Mouse (Mus musculus) neural tube, embryonic 14.5 days (tissue): ENCODE data around the gene Josd1. TPM values are rescaled to one million over a fixed set of nuclear protein-coding genes. Genes with fewer than 3 reads are reported as not detected.

Source experiments
- ATAC-seq: fragments of 200-750 bp; cut with Nextera tagmentation; 2 replicates; pipeline ENCODE4 v1.8.0; 2017; ENCODE audit warnings: low read depth, mild to moderate bottlenecking, moderate TSS enrichment, moderate library complexity
- H3K27ac ChIP-seq: fragments of 300-500 bp; sonication (generic); 2 replicates; pipeline ENCODE4 v1.5.1; 2014; ENCODE audit warnings: low read depth, mild to moderate bottlenecking, control low read depth, low read length, moderate library complexity, mixed read lengths
- H3K27me3 ChIP-seq: fragments of 300-500 bp; sonication (generic); 2 replicates; pipeline ENCODE4 v1.6.1; 2014; ENCODE audit warnings: low read length; ENCODE audit not compliant: control insufficient read depth, insufficient read depth
- H3K36me3 ChIP-seq: fragments of 300-500 bp; sonication (generic); 2 replicates; pipeline ENCODE4 v1.6.1; 2014; ENCODE audit warnings: low read length, mixed read lengths; ENCODE audit not compliant: control insufficient read depth, insufficient read depth
- H3K4me1 ChIP-seq: fragments of 300-500 bp; sonication (generic); 2 replicates; pipeline ENCODE4 v1.6.1; 2014; ENCODE audit warnings: low read length; ENCODE audit not compliant: control insufficient read depth, insufficient read depth
- H3K4me2 ChIP-seq: fragments of 300-500 bp; sonication (generic); 2 replicates; pipeline ENCODE4 v1.6.1; 2014; ENCODE audit warnings: mild to moderate bottlenecking, low read depth, low read length, control low read depth
- H3K4me3 ChIP-seq: fragments of 300-500 bp; sonication (generic); 2 replicates; pipeline ENCODE4 v1.5.1; 2014; ENCODE audit warnings: low read depth, low read length, control low read depth, mixed read lengths
- H3K9ac ChIP-seq: fragments of 300-500 bp; sonication (generic); replicated peaks from 2 replicates; pipeline ENCODE4 v1.6.1; 2014; ENCODE audit warnings: low read depth, mild to moderate bottlenecking, control low read depth, low read length, mixed read lengths
- H3K9me3 ChIP-seq: fragments of 300-500 bp; sonication (generic); 2 replicates; pipeline ENCODE4 v1.6.1; 2016; ENCODE audit warnings: low read length; ENCODE audit not compliant: control insufficient read depth
- WGBS: fragments of 180-500 bp; shearing (Covaris S2); extraction: QIAGEN DNeasy Blood & Tissue Kit; methylation state at CpG from one replicate; pipeline ENCODE4 v1.1.7; 2014; 5-methylcytosine and 5-hydroxymethylcytosine counted together
- polyA plus RNA-seq: library from polyadenylated mRNA; unstranded; fragments of >200 nt; fragmentation: Nextera tagmentation; extraction: Ambion mirVana; gene quantifications from 2 replicates; pipeline ENCODE4 v1.2.1, GENCODE M21; 2014

Gene Josd1
- polyA plus RNA-seq: 16.0 and 18.3 TPM in 2 replicates

DNA sequence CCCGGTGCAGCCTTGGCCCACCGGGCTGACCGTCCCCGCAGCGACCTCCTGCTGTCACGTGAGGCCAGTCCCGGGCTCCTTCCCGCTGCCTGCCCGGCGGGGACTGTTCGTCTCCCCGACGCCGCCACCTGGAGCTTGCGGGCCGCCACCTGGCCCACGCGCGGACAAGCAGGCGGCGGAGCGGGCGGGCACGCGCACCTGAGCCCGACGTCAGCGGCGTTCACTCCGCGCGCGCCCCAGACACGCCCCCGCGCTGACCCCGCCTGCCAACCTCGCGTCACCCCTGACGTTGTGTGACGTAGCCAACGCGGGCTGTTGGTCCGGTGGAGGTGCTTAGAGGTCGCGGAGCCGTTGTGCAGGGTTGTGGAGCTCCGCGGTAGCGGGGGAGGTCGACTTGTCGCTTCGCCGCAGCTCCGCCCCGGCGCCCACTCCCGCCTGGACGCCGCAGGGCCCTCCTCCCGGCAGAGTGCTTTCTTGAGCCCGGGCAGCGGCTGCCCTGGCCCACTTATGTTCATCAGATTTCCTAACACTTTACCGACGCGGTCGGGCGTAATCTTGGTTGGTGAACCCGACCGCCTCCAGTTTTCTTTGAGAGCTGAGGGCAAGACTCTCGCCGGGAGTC is at the start of gene Josd1:
TSS of gene Josd1 (minus strand) at position 274 of the 622 bp plus-strand sequence.
- ATAC-seq: peak; percentile 48
- H3K4me2 ChIP-seq: peak within 1 kb of the TSS; percentile 71
- peaks cover 53% of the 10 kb centered on the region for H3K4me1 ChIP-seq
- H3K36me3 ChIP-seq: no peaks in the 10 kb centered on the region
- peak within 1 kb of the TSS; percentile 94 for H3K27ac ChIP-seq
- peak within 1 kb of the TSS; percentile 91 for H3K4me3 ChIP-seq
- under 1% methylated on average over 64 of the region's 72 CpGs for WGBS
- no peaks in the 10 kb centered on the region for H3K9me3 ChIP-seq
- no peaks in the 10 kb centered on the region for H3K27me3 ChIP-seq
- peak within 1 kb of the TSS; percentile 88 for H3K9ac ChIP-seq

DNA sequence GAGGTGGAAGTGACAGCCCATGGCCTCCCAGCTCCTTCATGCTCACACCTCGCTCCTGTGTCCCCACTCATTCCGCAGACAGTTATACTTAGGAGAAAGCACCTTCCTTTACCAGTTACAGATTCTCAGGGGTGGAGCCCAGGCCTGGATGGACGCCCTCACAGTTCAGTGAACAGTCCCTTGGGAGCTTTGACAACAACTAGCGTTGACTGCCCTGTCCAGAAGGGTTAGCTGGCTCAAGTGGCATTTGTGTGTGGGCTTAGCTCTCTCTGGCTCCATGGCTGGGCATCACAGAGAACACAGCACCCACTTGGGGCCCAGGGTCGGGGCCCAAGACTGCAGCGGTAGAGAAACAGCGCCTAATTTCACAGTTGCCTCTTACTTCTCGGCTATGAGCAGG is 46.6 kb upstream of the Josd1 start:
- Histone ChIP-seq H3K36me3 (peaks cover 78% of the 10 kb centered on the region), H3K4me2 (no peak overlapping the region), H3K27me3 (no peaks in the 10 kb centered on the region), H3K4me3 (no peak overlapping the region), H3K4me1 (no peaks in the 10 kb centered on the region), H3K27ac (no peak overlapping the region), H3K9ac (no peak overlapping the region), H3K9me3 (no peaks in the 10 kb centered on the region)
- 83% methylated on average over 8 of the region's 8 CpGs for WGBS
- ATAC-seq: no peak

DNA sequence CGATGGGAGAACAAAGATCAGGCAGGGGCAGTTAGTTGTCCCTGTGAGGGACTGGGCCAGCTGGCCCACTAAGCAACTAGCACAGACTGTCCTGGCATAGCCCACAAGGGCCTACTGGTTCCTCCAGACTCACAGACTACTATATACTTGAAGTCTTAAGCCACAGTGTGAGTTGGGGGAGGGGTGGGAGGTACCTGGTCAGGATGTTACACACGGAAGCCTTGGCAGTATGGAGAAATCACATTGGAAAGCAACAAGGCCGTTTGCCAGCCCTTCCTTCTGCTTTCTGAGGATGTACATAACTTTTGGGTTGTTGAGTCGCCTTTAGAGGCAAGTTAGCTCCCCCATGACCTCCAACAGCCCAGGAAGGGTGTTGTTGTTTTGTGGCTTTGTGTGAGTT is 45.9 kb upstream of the Josd1 start:
- no peaks in the 10 kb centered on the region for H3K9me3 ChIP-seq
- 79% methylated on average over 4 of the region's 4 CpGs for WGBS
- no peak overlapping the region for H3K27ac ChIP-seq
- no peak overlapping the region for H3K4me2 ChIP-seq
- no peak overlapping the region for H3K4me3 ChIP-seq
- no peak for ATAC-seq
- H3K9ac ChIP-seq: no peak overlapping the region
- no peaks in the 10 kb centered on the region for H3K4me1 ChIP-seq
- no peaks in the 10 kb centered on the region for H3K27me3 ChIP-seq
- H3K36me3 ChIP-seq: peaks cover 80% of the 10 kb centered on the region

DNA sequence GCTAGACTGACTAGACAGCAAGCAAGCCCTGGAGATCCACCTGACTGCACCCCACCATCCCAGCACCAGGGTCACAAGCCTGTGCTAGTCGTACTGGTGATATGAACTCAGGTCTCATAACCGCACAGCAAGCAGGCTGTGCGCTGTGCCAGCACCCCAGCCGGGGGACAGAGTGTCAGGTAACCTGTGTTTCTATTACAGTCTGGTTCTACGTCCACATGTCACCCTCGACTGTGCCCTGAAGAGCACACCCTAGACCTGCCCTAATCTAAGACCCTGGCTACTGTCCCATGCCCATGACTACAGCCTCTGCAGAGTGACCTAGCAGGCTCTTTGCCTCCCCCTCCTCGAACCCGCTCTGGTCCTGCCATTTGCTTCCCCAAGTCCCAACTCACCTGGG is 45.5 kb upstream of the Josd1 start:
- Histone ChIP-seq H3K36me3 (peaks cover 79% of the 10 kb centered on the region), H3K27me3 (no peaks in the 10 kb centered on the region), H3K4me1 (no peaks in the 10 kb centered on the region), H3K9me3 (no peaks in the 10 kb centered on the region), H3K9ac (no peak overlapping the region), H3K4me3 (no peak overlapping the region), H3K4me2 (no peak overlapping the region), H3K27ac (no peak overlapping the region)
- 94% methylated on average over 8 of the region's 8 CpGs for WGBS
- ATAC-seq: no peak

DNA sequence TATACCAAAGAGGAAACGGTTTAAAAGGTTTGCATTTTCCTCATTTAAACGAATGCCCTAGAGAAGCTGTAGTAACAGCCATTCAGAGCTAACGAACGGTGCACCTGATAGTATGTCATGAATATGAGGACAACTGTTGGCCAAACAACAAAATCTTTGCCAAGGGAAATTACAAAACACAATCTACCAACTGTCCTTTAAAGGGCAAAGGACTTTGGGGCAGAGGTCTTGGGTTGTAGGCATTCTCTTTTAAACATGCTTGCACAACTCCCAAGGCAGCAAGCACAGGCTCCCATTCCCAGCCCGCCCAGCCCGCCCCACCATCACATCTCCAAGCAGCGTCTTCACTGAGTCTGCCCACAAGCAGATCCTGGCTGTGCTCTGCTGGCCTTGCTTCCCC is 43.8 kb upstream of the Josd1 start:
- Histone ChIP-seq H3K27me3 (no peaks in the 10 kb centered on the region), H3K9me3 (no peaks in the 10 kb centered on the region), H3K27ac (no peak overlapping the region), H3K4me1 (no peaks in the 10 kb centered on the region), H3K4me3 (no peak overlapping the region), H3K36me3 (peaks cover 78% of the 10 kb centered on the region), H3K9ac (no peak overlapping the region), H3K4me2 (no peak overlapping the region)
- no peak for ATAC-seq
- WGBS: 78% methylated on average over 7 of the region's 7 CpGs

DNA sequence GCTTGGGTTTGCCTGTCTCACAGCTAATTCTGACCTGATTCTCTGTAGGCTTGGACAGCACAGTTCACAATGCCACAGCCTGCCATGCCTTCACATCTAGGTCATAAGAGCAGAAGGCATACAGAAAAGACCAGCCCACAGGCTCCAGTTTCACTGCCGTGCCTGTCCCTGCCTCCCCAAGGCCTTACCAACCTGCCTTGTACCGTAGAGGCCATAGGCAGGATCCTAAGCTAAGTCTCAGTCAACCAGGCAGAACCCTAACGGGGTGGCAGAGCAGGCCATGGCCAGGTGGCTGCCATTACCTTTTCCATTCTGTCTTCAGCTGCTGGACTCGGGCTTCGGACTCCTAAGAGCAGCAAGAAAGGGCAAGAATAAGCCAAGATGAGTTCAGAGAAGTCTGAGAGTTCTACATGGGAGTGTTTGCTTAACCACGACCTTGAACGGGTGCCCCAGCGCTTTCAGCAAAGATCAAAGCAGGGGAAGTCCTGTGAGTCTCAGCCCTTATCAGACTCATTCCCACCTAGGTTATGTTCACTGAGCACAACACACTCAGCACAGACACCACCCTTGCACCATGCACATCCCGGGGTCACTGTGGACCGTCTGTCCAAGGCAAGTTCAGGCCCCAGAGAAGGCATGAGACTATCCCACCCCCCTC is 41.1 kb upstream of the Josd1 start:
- Histone ChIP-seq H3K4me3 (no peak overlapping the region), H3K9ac (no peak overlapping the region), H3K4me1 (no peaks in the 10 kb centered on the region), H3K27me3 (no peaks in the 10 kb centered on the region), H3K36me3 (peaks cover 85% of the 10 kb centered on the region), H3K9me3 (no peaks in the 10 kb centered on the region), H3K4me2 (no peak overlapping the region), H3K27ac (no peak overlapping the region)
- WGBS: 93% methylated on average over 10 of the region's 10 CpGs
- no peak for ATAC-seq

DNA sequence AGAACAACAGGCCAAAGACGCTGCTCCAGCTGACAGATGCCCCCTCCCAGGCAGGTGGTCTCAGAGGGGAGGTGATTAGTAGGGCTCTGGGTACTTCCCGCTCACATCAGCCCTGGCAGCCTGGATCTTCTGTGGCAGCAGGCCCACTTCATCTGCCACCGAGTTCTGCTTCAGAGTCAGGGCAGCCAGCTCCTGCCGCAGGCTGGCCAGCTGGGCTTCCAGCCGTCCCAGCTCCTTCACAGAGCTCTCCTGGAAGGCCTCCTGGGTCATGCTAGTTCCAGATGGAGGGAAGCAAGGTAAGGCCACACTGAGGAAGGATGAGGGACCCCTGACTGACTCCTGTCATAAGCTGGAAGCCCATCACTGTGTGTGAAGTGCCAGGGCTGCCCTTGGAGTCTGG is 40.6 kb upstream of the Josd1 start:
- WGBS: 63% methylated on average over 5 of the region's 5 CpGs
- ATAC-seq: no peak
- no peak overlapping the region for H3K27ac ChIP-seq

DNA sequence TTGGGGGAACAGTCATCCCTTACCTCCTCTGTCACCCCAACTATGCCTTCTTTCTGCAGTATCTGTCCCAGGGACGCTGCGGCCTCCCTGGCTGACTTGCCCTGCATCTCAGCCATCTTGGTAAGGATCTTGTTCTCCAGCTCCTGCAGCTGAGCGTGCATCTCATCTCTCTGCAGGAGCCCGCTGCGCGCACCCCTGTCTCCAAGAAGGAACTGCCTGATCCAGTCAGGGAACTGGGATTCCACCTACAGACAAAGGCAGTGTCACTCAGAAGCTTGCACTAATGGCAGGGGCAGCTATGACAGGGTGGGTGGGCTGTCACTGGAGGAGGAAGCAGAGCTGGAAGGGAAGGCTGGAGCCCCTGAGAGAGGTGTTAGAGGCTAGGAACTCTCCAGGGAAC is 40.1 kb upstream of the Josd1 start:
- H3K36me3 ChIP-seq: peaks cover 78% of the 10 kb centered on the region

More for the DNA sequence above, 40.6 kb upstream of the Josd1 start:
- Histone ChIP-seq H3K4me1 (no peaks in the 10 kb centered on the region), H3K27me3 (no peaks in the 10 kb centered on the region), H3K4me3 (no peak overlapping the region), H3K9me3 (no peaks in the 10 kb centered on the region), H3K36me3 (peaks cover 81% of the 10 kb centered on the region), H3K9ac (no peak overlapping the region), H3K4me2 (no peak overlapping the region)

DNA sequence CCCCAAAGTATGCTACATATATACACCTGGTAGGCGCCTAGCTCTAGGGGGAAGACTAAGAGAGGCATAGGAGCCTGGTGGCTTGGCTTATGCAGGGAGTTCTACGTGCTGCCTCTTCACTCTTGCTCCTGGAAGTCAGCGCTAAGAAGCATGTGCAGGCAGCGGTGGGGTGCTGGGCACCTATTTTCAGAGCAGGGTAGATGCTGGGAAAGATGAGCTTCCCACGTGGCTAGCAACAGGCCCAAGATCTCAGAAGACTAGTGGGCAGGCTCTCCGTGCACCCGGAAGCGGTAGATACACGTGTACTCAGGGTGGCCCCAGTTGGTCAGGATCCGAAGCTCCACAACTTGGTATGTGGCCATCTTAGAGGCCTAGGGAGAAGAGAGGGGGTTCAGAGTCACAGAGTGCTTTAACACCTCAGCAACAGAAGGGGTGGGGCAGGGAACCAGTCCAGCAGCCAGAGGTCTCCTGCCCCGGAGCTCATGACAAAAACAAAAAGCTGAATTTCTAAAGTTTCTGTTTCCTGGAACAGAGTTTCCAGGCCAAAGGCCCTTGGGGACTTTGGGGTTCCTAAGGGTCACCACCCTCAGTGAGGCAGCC is 37.6 kb upstream of the Josd1 start:
- no peak for ATAC-seq
- Histone ChIP-seq H3K9me3 (no peaks in the 10 kb centered on the region), H3K4me1 (no peaks in the 10 kb centered on the region), H3K27me3 (no peaks in the 10 kb centered on the region), H3K9ac (no peak overlapping the region), H3K36me3 (peaks cover 68% of the 10 kb centered on the region), H3K4me2 (no peak overlapping the region), H3K4me3 (no peak overlapping the region), H3K27ac (no peak overlapping the region)
- 93% methylated on average over 11 of the region's 11 CpGs for WGBS

More for the DNA sequence above, 40.1 kb upstream of the Josd1 start:
- Histone ChIP-seq H3K4me3 (no peak overlapping the region), H3K27me3 (no peaks in the 10 kb centered on the region), H3K9me3 (no peaks in the 10 kb centered on the region), H3K9ac (no peak overlapping the region), H3K4me1 (no peaks in the 10 kb centered on the region), H3K4me2 (no peak overlapping the region), H3K27ac (no peak overlapping the region)
- WGBS: 91% methylated on average over 6 of the region's 6 CpGs
- no peak for ATAC-seq
